Mouse (Mus musculus) adrenal gland, postnatal 14 days (tissue): ENCODE measurements around the gene Cit. TPM values are rescaled to one million over a fixed set of nuclear protein-coding genes. Genes with fewer than 3 reads are reported as not detected.

Experiments used
- DNase-seq: peaks from one replicate; pipeline ENCODE4 v3.0.0; 2021; ENCODE audit warnings: mixed read lengths
- total RNA-seq: library from RNA; stranded (reverse); gene quantifications from 2 replicates; pipeline ENCODE4 v1.2.3, GENCODE M21; 2021

The Cit gene
- total RNA-seq, 1 experiment from 2014 or later, result 10.3 TPM

GRCm38 (mm10) chr5:115915481-115915880 lies 70.4 kb downstream of the Cit start:
- DNase-seq, result peak; percentile 80

- DNase-seq, result no peak
These were observed 72.9 kb downstream of the Cit start for GRCm38 (mm10) chr5:115917960-115918359.

- DNase-seq, result no peak
These were observed 73.7 kb downstream of the Cit start for GRCm38 (mm10) chr5:115918597-115919351.

- DNase-seq, result no peak
These were observed 76.9 kb downstream of the Cit start for GRCm38 (mm10) chr5:115921990-115922389.

- peak; percentile 58 for DNase-seq
These were observed 79.9 kb downstream of the Cit start for GRCm38 (mm10) chr5:115924946-115925345.

- peak; percentile 85 for DNase-seq
These were observed 83.9 kb downstream of the Cit start for GRCm38 (mm10) chr5:115928786-115929507.

GRCm38 (mm10) chr5:115932325-115932724 lies 87.2 kb downstream of the Cit start:
- DNase-seq, result no peak

GRCm38 (mm10) chr5:115936851-115937250 lies 91.8 kb downstream of the Cit start:
- DNase-seq, result no peak

- DNase-seq, result peak; percentile 66
These were observed 92.5 kb downstream of the Cit start for GRCm38 (mm10) chr5:115937566-115937965.

- DNase-seq, result no peak
These were observed 93.9 kb downstream of the Cit start for GRCm38 (mm10) chr5:115938999-115939398.

- no peak for DNase-seq
These were observed 97.3 kb downstream of the Cit start for GRCm38 (mm10) chr5:115942389-115942788.

GRCm38 (mm10) chr5:115944791-115945490 lies 99.9 kb downstream of the Cit start:
- no peak for DNase-seq

GRCm38 (mm10) chr5:115947622-115948353 lies 102.7 kb downstream of the Cit start:
- no peak for DNase-seq

GRCm38 (mm10) chr5:115950936-115951335 lies 105.9 kb downstream of the Cit start:
- no peak for DNase-seq

- DNase-seq, result peak; percentile 22
These were observed 108.1 kb downstream of the Cit start for GRCm38 (mm10) chr5:115953173-115953572.

- peak; percentile 14 for DNase-seq
These were observed 109.0 kb downstream of the Cit start for GRCm38 (mm10) chr5:115954084-115954483.

GRCm38 (mm10) chr5:115954549-115954948 lies 109.5 kb downstream of the Cit start:
- peak; percentile 86 for DNase-seq

- DNase-seq, result peak; percentile 62
These were observed 110.1 kb downstream of the Cit start for GRCm38 (mm10) chr5:115955131-115955530.

- DNase-seq, result no peak
These were observed 111.0 kb downstream of the Cit start for GRCm38 (mm10) chr5:115956048-115956447.

GRCm38 (mm10) chr5:115957177-115957576 lies 112.1 kb downstream of the Cit start:
- DNase-seq, result no peak

GRCm38 (mm10) chr5:115958344-115958743 lies 113.3 kb downstream of the Cit start:
- no peak for DNase-seq

- DNase-seq, result no peak
These were observed 113.7 kb downstream of the Cit start for GRCm38 (mm10) chr5:115958814-115959213.
